Mouse (Mus musculus) brain, embryonic 14.5 days (tissue): ENCODE measurements at regions not wholly inside any gene's neighbourhood (a gene's known extent, or its start where the extent isn't known, plus 50 kb on each side); places are given as distances from the start of the nearest gene placed in this dataset.

Experiments used
- CTCF ChIP-seq: fragments of 200-500 bp; IDR thresholded peaks from 2 replicates; pipeline ENCODE4 v1.5.1; 2012; ENCODE audit warnings: inconsistent platforms, mild to moderate bottlenecking, moderate library complexity, borderline replicate concordance; ENCODE audit not compliant: insufficient read depth, insufficient read length; ENCODE audit errors: extremely low read depth
- POLR2A ChIP-seq: fragments of 200-500 bp; IDR thresholded peaks from 2 replicates; pipeline ENCODE4 v1.6.1; 2012; ENCODE audit warnings: mild to moderate bottlenecking, inconsistent platforms, borderline replicate concordance; ENCODE audit not compliant: poor library complexity, insufficient read depth, insufficient read length, severe bottlenecking; ENCODE audit errors: extremely low read depth

DNA sequence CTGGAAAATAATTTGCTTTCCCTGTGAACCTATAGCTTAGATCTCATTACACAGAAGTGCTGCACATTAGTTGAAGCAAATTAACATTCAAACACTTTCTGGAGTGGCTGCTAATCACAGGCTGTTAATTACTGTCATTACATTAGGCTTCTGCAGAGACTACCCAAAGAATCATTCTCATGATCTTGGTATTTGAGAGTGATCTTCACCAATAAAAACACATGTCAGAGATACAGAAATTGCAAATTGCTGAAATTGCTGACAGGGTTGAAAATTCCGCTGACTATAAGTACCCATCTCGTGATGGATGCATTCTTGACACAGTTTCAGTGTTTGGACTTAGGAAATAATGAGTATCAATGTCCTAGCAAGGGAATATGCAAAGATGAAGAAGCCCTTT lies 185.7 kb upstream of the Atp5g3 start:
- no peak for TF ChIP-seq POLR2A
- no peak for TF ChIP-seq CTCF
